7 mouse cellular contexts compared by ENCODE assay signal in genomic region chr2:119189029-119189710, GRCm38 (mm10). TPM values are rescaled to one million over a fixed set of nuclear protein-coding genes. Genes with fewer than 3 reads are reported as not detected.
DNase-seq lines count a peak whose midpoint lies in the region; ATAC-seq and TF ChIP-seq lines count a peak whose summit lies in the region.

No protein-coding gene starts in this region.

- H3K4me1 ChIP-seq in embryonic facial prominence, embryonic 12.5 days, result 0 out of 2 replicates have a peak, but pooled peaks cover 4% of the 10 kb centered on the region
- peaks cover 1% of the 10 kb centered on the region; the same call in 1 of the 2 replicates for H3K4me1 ChIP-seq in heart, adult 2 months (ENCODE audit: control insufficient read depth, insufficient read depth, low read length)
- H3K4me1 ChIP-seq in limb, embryonic 14.5 days (ENCODE audit: control insufficient read depth, insufficient read depth, low read length), result 0 out of 2 replicates have a peak, but pooled peaks cover 3% of the 10 kb centered on the region
- no peaks in the 10 kb centered on the region for H3K4me1 ChIP-seq in midbrain, postnatal 0 days (ENCODE audit: insufficient read depth, low read length)

- WGBS in embryonic facial prominence, embryonic 12.5 days, result 8% methylated on average over 15 of the region's 15 CpGs
- WGBS in heart, adult 2 months, result 3% methylated on average over 15 of the region's 15 CpGs
- 9% methylated on average over 15 of the region's 15 CpGs for WGBS in limb, embryonic 14.5 days
- WGBS in midbrain, postnatal 0 days, result 8% methylated on average over 15 of the region's 15 CpGs

- TF ChIP-seq EP300 in heart, adult 2 months (IDR thresholded peaks at IDR 0.05; ENCODE audit: insufficient read depth, low read depth, low read length), result peak; percentile 67; the same call in 1 of the 2 replicates

- peak overlapping the region; percentile 35 for H3K4me3 ChIP-seq in embryonic facial prominence, embryonic 12.5 days
- H3K4me3 ChIP-seq in heart, adult 2 months, result peak overlapping the region; percentile 26; the same call in 1 of the 2 replicates
- H3K4me3 ChIP-seq in limb, embryonic 14.5 days (replicated peaks; ENCODE audit: low read length), result peak overlapping the region; percentile 36
- H3K4me3 ChIP-seq in midbrain, postnatal 0 days (ENCODE audit: low read depth, low read length), result peak overlapping the region; percentile 13; the same call in 1 of the 2 replicates

- TF ChIP-seq CTCF in heart, adult 2 months (IDR thresholded peaks at IDR 0.05), result peak; percentile 66
- TF ChIP-seq CTCF in midbrain, postnatal 0 days (IDR thresholded peaks at IDR 0.05), result peak; percentile 85

- peak overlapping the region; percentile 9; the same call in 1 of the 2 replicates for H3K27ac ChIP-seq in embryonic facial prominence, embryonic 12.5 days
- no peak overlapping the region for H3K27ac ChIP-seq in heart, adult 2 months
- H3K27ac ChIP-seq in limb, embryonic 14.5 days (replicated peaks; ENCODE audit: low read depth, low read length), result no peak overlapping the region
- H3K27ac ChIP-seq in midbrain, postnatal 0 days (ENCODE audit: low read depth, low read length), result no peak overlapping the region

- peak overlapping the region; percentile 31 for H3K9ac ChIP-seq in embryonic facial prominence, embryonic 12.5 days
- H3K9ac ChIP-seq in heart, adult 2 months (ENCODE audit: low read depth, low read length), result no peak overlapping the region
- H3K9ac ChIP-seq in limb, embryonic 14.5 days (ENCODE audit: low read depth, low read length, severe bottlenecking), result no peak overlapping the region
- H3K9ac ChIP-seq in midbrain, postnatal 0 days (replicated peaks; ENCODE audit: low read length, poor library complexity, severe bottlenecking), result no peak overlapping the region

- intact Hi-C loops in heart, adult 2 months (cut with DNase I), result loop anchor here (2.0 to 10.0 kb wide), 5 partner anchors 22 to 424 kb away; partner anchors contain the start of genes Ccdc9b, Gchfr and Rad51

- ATAC-seq in embryonic facial prominence, embryonic 12.5 days (ENCODE audit: insufficient number of reproducible peaks, insufficient read depth, low FRiP score, low TSS enrichment), result 0 out of 2 replicates have a peak, but pooled peaks have one; percentile 52
- ATAC-seq in limb, embryonic 14.5 days (ENCODE audit: low FRiP score, low read depth), result peak; percentile 88
- peak; percentile 87 for ATAC-seq in midbrain, postnatal 0 days (ENCODE audit: low FRiP score)

- DNase-seq in adrenal gland, postnatal 25 days, result peak; percentile 90
- DNase-seq in heart, adult 2 months, result peak; percentile 85 to 92
- peak; percentile 63 to 87 for DNase-seq in kidney, adult 8-10 months
- peak; percentile 81 for DNase-seq in limb, embryonic 14.5 days (ENCODE audit: low spot score)
- DNase-seq in midbrain, postnatal 0 days (ENCODE audit: low spot score), result peak; percentile 83
- DNase-seq in spleen, postnatal 10 days (ENCODE audit: low spot score in 2 of 2), result peak; percentile 91 to 92

- H3K4me2 ChIP-seq in embryonic facial prominence, embryonic 12.5 days (replicated peaks), result peak overlapping the region; percentile 70
- peak overlapping the region; percentile 66 for H3K4me2 ChIP-seq in limb, embryonic 14.5 days (replicated peaks; ENCODE audit: low read depth, low read length, severe bottlenecking)
- peak overlapping the region; percentile 49 for H3K4me2 ChIP-seq in midbrain, postnatal 0 days (ENCODE audit: low read depth, low read length, poor library complexity, severe bottlenecking)

- TF ChIP-seq POLR2A in heart, adult 2 months (IDR thresholded peaks at IDR 0.05; ENCODE audit: insufficient read depth, low read depth, low read length), result no peak
- TF ChIP-seq POLR2A in limb, embryonic 14.5 days (IDR thresholded peaks at IDR 0.05; ENCODE audit: borderline replicate concordance, extremely low read depth, insufficient read depth, insufficient read length), result 0 out of 2 replicates have a peak, but pooled peaks have one; percentile 13

- H3K36me3 ChIP-seq in embryonic facial prominence, embryonic 12.5 days, result peaks cover 9% of the 10 kb centered on the region
- no peaks in the 10 kb centered on the region for H3K36me3 ChIP-seq in heart, adult 2 months (ENCODE audit: control insufficient read depth, insufficient read depth, low read length)
- peaks cover 22% of the 10 kb centered on the region for H3K36me3 ChIP-seq in limb, embryonic 14.5 days (ENCODE audit: control insufficient read depth, insufficient read depth, low read length)
- peaks cover 14% of the 10 kb centered on the region for H3K36me3 ChIP-seq in midbrain, postnatal 0 days (ENCODE audit: insufficient read depth, low read length)

- H3K9me3 ChIP-seq in embryonic facial prominence, embryonic 12.5 days, result no peaks in the 10 kb centered on the region
- H3K9me3 ChIP-seq in limb, embryonic 14.5 days (ENCODE audit: control insufficient read depth, low read length), result no peaks in the 10 kb centered on the region
- H3K9me3 ChIP-seq in midbrain, postnatal 0 days (ENCODE audit: low read length), result no peaks in the 10 kb centered on the region

- H3K79me2 ChIP-seq in heart, adult 2 months (replicated peaks; ENCODE audit: control insufficient read depth, insufficient read depth, low read length), result no peaks in the 10 kb centered on the region

- H3K27me3 ChIP-seq in embryonic facial prominence, embryonic 12.5 days, result no peaks in the 10 kb centered on the region
- H3K27me3 ChIP-seq in heart, adult 2 months (ENCODE audit: control insufficient read depth, insufficient read depth, low read length), result no peaks in the 10 kb centered on the region
- H3K27me3 ChIP-seq in limb, embryonic 14.5 days (ENCODE audit: control insufficient read depth, insufficient read depth, low read length), result no peaks in the 10 kb centered on the region
- no peaks in the 10 kb centered on the region for H3K27me3 ChIP-seq in midbrain, postnatal 0 days (ENCODE audit: insufficient read depth, low read length)

RNA-seq across cellular contexts. Expression of gene Gm14137, which starts 14.9 kb away (rescaled TPM):
- 0.30 TPM in 1 of 2 replicates, not detected in the other for total RNA-seq in adrenal gland, postnatal 25 days (2021)
- polyA plus RNA-seq in embryonic facial prominence, embryonic 12.5 days (2016; fragmentation: Nextera tagmentation; extraction: Ambion mirVana), result 0.70 and 1.1 TPM in 2 replicates
- total RNA-seq in heart, adult 2 months (2021), result not detected
- polyA plus RNA-seq in heart, adult 2 months (2012; rRNA removed), result 0.04 TPM in 1 of 2 replicates, not detected in the other
- polyA plus RNA-seq in limb, embryonic 14.5 days (2012; rRNA removed), result 0.05 and 0.15 TPM in 2 replicates
- polyA plus RNA-seq in limb, embryonic 14.5 days (2014; fragmentation: Nextera tagmentation; extraction: Ambion mirVana), result 0.57 and 0.69 TPM in 2 replicates
- 0.05 TPM in 1 of 2 replicates, not detected in the other for total RNA-seq in midbrain, postnatal 0 days (2014; rRNA removed)
- 0.32 and 0.47 TPM in 2 replicates for polyA plus RNA-seq in midbrain, postnatal 0 days (2015; fragmentation: Nextera tagmentation; extraction: Ambion mirVana)

RNA-seq across cellular contexts. Expression of gene Zfyve19, which starts 19.2 kb away (rescaled TPM):
- total RNA-seq in adrenal gland, postnatal 25 days (2021), result 42.3 and 45.0 TPM in 2 replicates
- polyA plus RNA-seq in embryonic facial prominence, embryonic 12.5 days (2016; fragmentation: Nextera tagmentation; extraction: Ambion mirVana), result 57.0 and 58.2 TPM in 2 replicates
- 10 to 100 TPM in 1 of 2 experiments, 1 to 10 TPM in 1; 8.5 to 11.6 TPM for total RNA-seq in heart, adult 2 months (2021)
- polyA plus RNA-seq in heart, adult 2 months (2012; rRNA removed), result 17.1 and 25.2 TPM in 2 replicates
- 88.0 and 97.9 TPM in 2 replicates for polyA plus RNA-seq in limb, embryonic 14.5 days (2012; rRNA removed)
- polyA plus RNA-seq in limb, embryonic 14.5 days (2014; fragmentation: Nextera tagmentation; extraction: Ambion mirVana), result 46.3 and 52.1 TPM in 2 replicates
- 30.5 and 44.0 TPM in 2 replicates for total RNA-seq in midbrain, postnatal 0 days (2014; rRNA removed)
- 52.0 and 57.3 TPM in 2 replicates for polyA plus RNA-seq in midbrain, postnatal 0 days (2015; fragmentation: Nextera tagmentation; extraction: Ambion mirVana)

RNA-seq across cellular contexts. Expression of gene Dnajc17, which starts 19.4 kb away (rescaled TPM):
- 18.0 and 18.4 TPM in 2 replicates for total RNA-seq in adrenal gland, postnatal 25 days (2021)
- polyA plus RNA-seq in embryonic facial prominence, embryonic 12.5 days (2016; fragmentation: Nextera tagmentation; extraction: Ambion mirVana), result 26.5 and 27.5 TPM in 2 replicates
- total RNA-seq in heart, adult 2 months (2021), result 10 to 100 TPM in 1 of 2 experiments, 1 to 10 TPM in 1; 9.3 to 10.1 TPM
- 2.5 and 4.1 TPM in 2 replicates for polyA plus RNA-seq in heart, adult 2 months (2012; rRNA removed)
- 18.1 and 33.1 TPM in 2 replicates for polyA plus RNA-seq in limb, embryonic 14.5 days (2012; rRNA removed)
- 18.0 and 20.5 TPM in 2 replicates for polyA plus RNA-seq in limb, embryonic 14.5 days (2014; fragmentation: Nextera tagmentation; extraction: Ambion mirVana)
- total RNA-seq in midbrain, postnatal 0 days (2014; rRNA removed), result 22.1 and 24.5 TPM in 2 replicates
- polyA plus RNA-seq in midbrain, postnatal 0 days (2015; fragmentation: Nextera tagmentation; extraction: Ambion mirVana), result 24.5 and 25.9 TPM in 2 replicates

RNA-seq across cellular contexts. Expression of gene Gchfr, which starts 21.6 kb away (rescaled TPM):
- total RNA-seq in adrenal gland, postnatal 25 days (2021), result 11.0 and 14.9 TPM in 2 replicates
- 4.7 and 5.2 TPM in 2 replicates for polyA plus RNA-seq in embryonic facial prominence, embryonic 12.5 days (2016; fragmentation: Nextera tagmentation; extraction: Ambion mirVana)
- total RNA-seq in heart, adult 2 months (2021), result 10 to 100 TPM in 1 of 2 experiments, 1 to 10 TPM in 1; 8.0 to 10.2 TPM
- 19.3 and 28.8 TPM in 2 replicates for polyA plus RNA-seq in heart, adult 2 months (2012; rRNA removed)
- 5.6 and 6.2 TPM in 2 replicates for polyA plus RNA-seq in limb, embryonic 14.5 days (2012; rRNA removed)
- 14.8 and 20.9 TPM in 2 replicates for polyA plus RNA-seq in limb, embryonic 14.5 days (2014; fragmentation: Nextera tagmentation; extraction: Ambion mirVana)
- total RNA-seq in midbrain, postnatal 0 days (2014; rRNA removed), result 11.0 and 15.9 TPM in 2 replicates
- polyA plus RNA-seq in midbrain, postnatal 0 days (2015; fragmentation: Nextera tagmentation; extraction: Ambion mirVana), result 9.9 and 12.0 TPM in 2 replicates

RNA-seq across cellular contexts. Expression of gene Rmdn3, which starts 32.3 kb away (rescaled TPM):
- total RNA-seq in adrenal gland, postnatal 25 days (2021), result 53.1 and 54.4 TPM in 2 replicates
- 41.9 and 42.3 TPM in 2 replicates for polyA plus RNA-seq in embryonic facial prominence, embryonic 12.5 days (2016; fragmentation: Nextera tagmentation; extraction: Ambion mirVana)
- 10 to 100 TPM; 20.0 to 20.1 TPM for total RNA-seq in heart, adult 2 months (2021)
- polyA plus RNA-seq in heart, adult 2 months (2012; rRNA removed), result 9.0 and 12.4 TPM in 2 replicates
- 25.4 and 27.4 TPM in 2 replicates for polyA plus RNA-seq in limb, embryonic 14.5 days (2012; rRNA removed)
- polyA plus RNA-seq in limb, embryonic 14.5 days (2014; fragmentation: Nextera tagmentation; extraction: Ambion mirVana), result 38.9 and 40.7 TPM in 2 replicates
- 34.8 and 37.2 TPM in 2 replicates for total RNA-seq in midbrain, postnatal 0 days (2014; rRNA removed)
- polyA plus RNA-seq in midbrain, postnatal 0 days (2015; fragmentation: Nextera tagmentation; extraction: Ambion mirVana), result 38.8 and 43.1 TPM in 2 replicates
